Mouse (Mus musculus): ENCODE data around the gene Gm5862.
"Not testable (repeated sequence)": the region's sequence is repeated elsewhere in the genome, so short reads cannot be mapped to it uniquely, and the experiment has no call there.

Gene Gm5862

DNA sequence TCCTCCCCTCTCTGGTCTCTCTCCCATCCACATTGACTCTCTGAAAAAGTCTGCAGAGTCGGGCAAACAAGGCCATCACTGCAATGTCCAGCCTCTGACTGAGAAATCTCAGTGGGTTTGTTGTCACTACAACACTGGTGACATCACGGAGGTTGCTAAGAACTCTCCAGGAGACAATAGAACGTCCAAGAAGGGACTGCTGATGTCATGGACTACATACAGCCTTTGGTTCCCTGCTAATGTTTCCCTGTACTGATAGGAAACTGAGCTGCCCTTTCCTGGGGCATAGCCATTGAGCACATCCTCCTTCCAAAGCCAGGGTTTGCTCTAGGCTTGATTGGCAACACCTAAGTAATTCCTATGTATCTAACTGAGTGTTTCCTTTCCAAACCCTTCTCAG is at the start of gene Gm5862:
TSS of gene Gm5862 (minus strand) at position 101 of the 400 bp plus-strand sequence.
- not testable (repeated sequence) for DNase-seq (ENCODE audit: low read depth in 1 of 2, low spot score in 2 of 2)

DNA sequence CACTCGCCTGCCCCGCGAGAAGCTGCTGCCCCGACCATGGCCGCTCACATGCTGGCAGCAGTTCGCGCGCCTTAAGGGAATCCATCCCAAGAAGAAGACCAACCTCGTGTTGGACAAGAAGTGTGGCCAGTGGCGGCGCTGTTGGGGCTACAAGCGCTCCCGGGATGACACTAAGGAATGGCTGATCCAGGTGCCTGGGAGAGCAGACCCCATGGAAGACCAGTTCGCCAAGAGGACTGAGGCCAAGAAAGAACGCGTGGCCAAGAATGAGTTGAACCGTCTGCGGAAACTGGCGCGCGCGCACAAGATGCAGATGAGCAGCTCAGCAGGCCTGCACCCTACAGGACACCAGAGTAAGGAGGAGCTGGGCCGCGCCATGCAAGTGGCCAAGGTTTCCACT is 48.0 kb upstream of the Gm5862 start:
- no peak for DNase-seq (ENCODE audit: low read depth in 1 of 2, low spot score in 2 of 2)

DNA sequence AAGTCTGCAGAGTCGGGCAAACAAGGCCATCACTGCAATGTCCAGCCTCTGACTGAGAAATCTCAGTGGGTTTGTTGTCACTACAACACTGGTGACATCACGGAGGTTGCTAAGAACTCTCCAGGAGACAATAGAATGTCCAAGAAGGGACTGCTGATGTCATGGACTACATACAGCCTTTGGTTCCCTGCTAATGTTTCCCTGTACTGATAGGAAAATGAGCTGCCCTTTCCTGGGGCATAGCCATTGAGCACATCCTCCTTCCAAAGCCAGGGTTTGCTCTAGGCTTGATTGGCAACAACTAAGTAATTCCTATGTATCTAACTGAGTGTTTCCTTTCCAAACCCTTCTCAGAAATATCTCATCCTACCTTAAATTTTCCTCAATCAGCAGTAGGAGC is 35.8 kb upstream of the Gm5862 start, which contains the start of gene Gm7347:
TSS of gene Gm7347 (minus strand) at position 101 of the 400 bp plus-strand sequence.
- not testable (repeated sequence) for DNase-seq (ENCODE audit: low read depth in 1 of 2, low spot score in 2 of 2)

- not testable (repeated sequence) for DNase-seq (ENCODE audit: low read depth in 1 of 2, low spot score in 2 of 2)
Measured at GRCm38 (mm10) chr5:26039458-26039857, 16.7 kb upstream of the Gm5862 start, which contains the start of gene Speer4a. TSS of gene Speer4a (minus strand) at chr5:26039558.

DNA sequence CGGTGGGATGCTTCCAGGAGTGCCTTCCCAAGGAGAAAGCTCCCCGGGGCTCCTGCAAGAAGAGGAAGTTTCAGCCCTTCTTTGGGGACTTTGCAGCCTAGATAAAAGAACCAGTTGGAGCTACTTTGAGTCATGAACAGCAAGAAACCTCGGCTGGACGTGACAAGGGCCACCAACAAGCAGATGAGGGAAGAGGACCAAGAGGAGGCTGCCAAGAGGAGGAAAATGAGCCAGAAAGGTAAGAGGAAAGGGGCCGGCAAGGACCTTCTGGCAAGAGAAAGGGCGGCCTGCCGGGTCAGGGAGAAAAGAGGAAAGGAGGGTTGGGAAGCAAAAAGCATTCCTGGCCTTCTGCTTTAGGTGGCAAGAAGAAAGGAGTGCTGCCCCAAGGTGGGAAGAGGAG is 15.0 kb downstream of the Gm5862 start:
- not testable (repeated sequence) for DNase-seq (ENCODE audit: low read depth in 1 of 2, low spot score in 2 of 2)

GRCm38 (mm10) chr5:26006937-26007695 is 15.6 kb downstream of the Gm5862 start:
- not testable (repeated sequence) for DNase-seq (ENCODE audit: low read depth in 1 of 2, low spot score in 2 of 2)

- not testable (repeated sequence) for DNase-seq (ENCODE audit: low read depth in 1 of 2, low spot score in 2 of 2)
Measured at GRCm38 (mm10) chr5:26004698-26005097, 18.0 kb downstream of the Gm5862 start, which contains the start of gene Gm1979. TSS of gene Gm1979 (minus strand) at chr5:26004798.

DNA sequence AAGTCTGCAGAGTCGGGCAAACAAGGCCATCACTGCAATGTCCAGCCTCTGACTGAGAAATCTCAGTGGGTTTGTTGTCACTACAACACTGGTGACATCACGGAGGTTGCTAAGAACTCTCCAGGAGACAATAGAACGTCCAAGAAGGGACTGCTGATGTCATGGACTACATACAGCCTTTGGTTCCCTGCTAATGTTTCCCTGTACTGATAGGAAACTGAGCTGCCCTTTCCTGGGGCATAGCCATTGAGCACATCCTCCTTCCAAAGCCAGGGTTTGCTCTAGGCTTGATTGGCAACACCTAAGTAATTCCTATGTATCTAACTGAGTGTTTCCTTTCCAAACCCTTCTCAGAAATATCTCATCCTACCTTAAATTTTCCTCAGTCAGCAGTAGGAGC is 34.2 kb downstream of the Gm5862 start, which contains the start of gene Gm21698:
TSS of gene Gm21698 (minus strand) at position 101 of the 400 bp plus-strand sequence.
- not testable (repeated sequence) for DNase-seq (ENCODE audit: low read depth in 1 of 2, low spot score in 2 of 2)

GRCm38 (mm10) chr5:25972563-25972962 is 50.2 kb downstream of the Gm5862 start, which contains the start of gene Gm21680:
TSS of gene Gm21680 (minus strand) at chr5:25972663.
- not testable (repeated sequence) for DNase-seq (ENCODE audit: low read depth in 1 of 2, low spot score in 2 of 2)

All from monocyte, adult 2 months (primary cell).